Mouse (Mus musculus) left cerebral cortex, postnatal 25 days (tissue): ENCODE measurements around the gene Hspa12b. TPM values are rescaled to one million over a fixed set of nuclear protein-coding genes. Genes with fewer than 3 reads are reported as not detected.
"Not testable (repeated sequence)": the region's sequence is repeated elsewhere in the genome, so short reads cannot be mapped to it uniquely, and the experiment has no call there.

Source experiments
- DNase-seq, 2 experiments: peaks; one replicate each; pipeline ENCODE4 v3.0.0; 2022; ENCODE audit warnings: low spot score in 2 of 2, mixed read lengths in 1 of 2
- intact Hi-C: fragments of 180-260 bp; cut with DNase I; formaldehyde crosslinking; loops from one replicate; pipeline ENCODE4 v1.15.1; 2025
- total RNA-seq, 2 experiments: library from RNA; stranded (reverse); gene quantifications; 2 replicates each; pipeline ENCODE4 v1.2.3; 2021

The Hspa12b gene
- 1 to 10 TPM; 8.9 TPM for total RNA-seq

- DNase-seq: no peak
These were observed at the start of gene Hspa12b for GRCm38 (mm10) chr2:131127161-131127730. TSS of gene Hspa12b (plus strand) at chr2:131127280.

GRCm38 (mm10) chr2:131080507-131080906, 46.6 kb upstream of the Hspa12b start:
- DNase-seq: no peak
- intact Hi-C loops: no loop called here

More at GRCm38 (mm10) chr2:131127161-131127730, at the start of gene Hspa12b:
- intact Hi-C loops: no loop called here

- intact Hi-C loops: no loop called here
- no peak for DNase-seq
These were observed 42.9 kb upstream of the Hspa12b start for GRCm38 (mm10) chr2:131084206-131084605.

DNA sequence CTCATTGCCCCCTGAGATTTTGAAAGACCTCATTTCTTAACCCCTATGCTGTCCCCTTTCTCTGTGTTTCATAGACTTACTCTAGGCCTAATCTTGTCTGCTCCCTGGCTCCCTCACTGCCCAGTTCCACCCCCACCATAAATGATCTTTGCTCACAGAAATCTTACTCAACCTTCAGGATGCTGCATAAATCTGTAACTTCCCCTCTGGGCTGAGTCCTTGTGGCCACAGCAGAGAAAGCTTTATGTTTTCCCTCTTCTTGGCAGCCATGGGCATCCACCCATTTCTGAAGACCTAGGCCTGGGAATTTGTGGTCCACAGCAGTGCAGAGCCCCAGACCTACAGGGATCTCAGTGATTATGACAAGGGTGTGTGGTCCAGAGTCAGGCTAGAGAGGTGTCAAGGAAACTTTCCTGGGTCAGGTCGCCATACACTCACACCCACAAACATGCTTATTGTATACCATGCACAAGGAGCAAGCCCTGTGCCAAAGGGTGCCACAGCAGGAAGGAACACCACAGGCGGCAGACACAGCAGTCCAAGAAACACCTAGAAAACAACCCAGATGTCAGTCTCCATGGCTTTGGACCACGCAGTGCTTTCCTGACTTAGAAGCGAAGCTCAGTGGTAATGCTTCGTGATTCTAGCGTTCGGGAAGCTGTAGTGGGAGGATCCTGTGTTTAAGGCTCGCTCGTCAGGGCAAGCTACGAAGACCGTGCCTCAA, 40.3 kb upstream of the Hspa12b start, which contains the start of gene Siglec1:
Siglec1 (minus strand) TSS at position 99 of the 724 bp plus-strand sequence.
- intact Hi-C loops: no loop called here
- no peak for DNase-seq

DNA sequence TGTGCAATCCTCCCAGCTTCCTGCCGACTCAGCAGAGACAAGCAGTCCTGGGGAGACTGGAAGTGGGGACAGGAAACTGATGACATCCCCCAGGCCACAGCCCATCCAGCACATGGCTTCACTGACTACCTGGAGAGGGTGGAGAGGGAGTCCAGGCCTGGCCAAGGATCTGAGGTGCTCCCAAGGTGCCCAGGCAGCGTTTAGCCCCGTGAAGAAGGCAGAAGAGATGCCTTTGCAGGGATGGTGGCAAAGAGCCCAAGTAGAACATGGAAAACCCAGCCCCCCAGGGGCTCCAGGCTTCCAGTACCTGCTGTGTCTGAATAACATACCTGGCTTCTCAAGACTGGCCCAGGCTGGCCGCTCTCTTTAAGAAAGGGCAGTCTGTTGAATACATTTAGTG, 38.5 kb upstream of the Hspa12b start:
- DNase-seq: no peak
- intact Hi-C loops: no loop called here

DNA sequence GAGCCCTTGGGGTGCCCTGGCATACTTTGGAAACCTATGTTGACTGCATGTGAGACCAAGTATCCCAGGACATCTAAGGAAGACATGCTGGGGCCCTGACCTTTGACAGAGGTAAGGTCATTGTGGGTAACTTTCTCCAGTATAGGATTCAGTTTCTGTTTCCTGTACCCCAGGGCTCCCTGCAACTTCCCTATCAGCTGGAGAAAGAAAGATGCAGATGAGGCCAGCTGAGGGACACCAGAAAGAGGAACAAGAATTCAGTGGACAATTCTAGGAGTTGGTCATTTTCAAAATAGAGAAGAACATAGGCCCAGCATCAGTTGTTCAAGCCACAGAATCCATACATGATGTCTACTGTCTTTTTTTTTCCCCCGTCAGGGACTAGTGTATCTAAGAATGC, 37.4 kb upstream of the Hspa12b start:
- intact Hi-C loops: no loop called here

GRCm38 (mm10) chr2:131090852-131091251, 36.2 kb upstream of the Hspa12b start:
- DNase-seq: no peak
- intact Hi-C loops: no loop called here

More for the DNA sequence above, 37.4 kb upstream of the Hspa12b start:
- DNase-seq: no peak

DNA sequence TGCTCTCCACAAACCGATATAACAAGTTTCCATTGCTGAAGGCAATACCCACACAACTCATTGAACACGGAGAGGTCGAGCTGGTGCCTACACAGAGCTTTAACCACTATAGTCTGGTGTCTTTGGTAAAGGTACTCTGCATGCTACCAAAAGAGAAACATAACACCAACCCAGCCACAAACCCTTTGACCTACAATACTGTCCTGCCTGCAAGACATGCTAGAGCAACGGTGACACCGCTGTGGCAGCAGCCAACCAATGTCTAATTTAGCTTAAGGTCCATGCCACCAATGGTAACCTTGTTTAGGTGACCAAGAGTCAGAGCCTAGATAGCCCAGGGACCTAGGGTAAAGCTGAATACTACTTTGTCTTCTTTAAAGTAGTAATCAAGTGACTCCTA, 33.5 kb upstream of the Hspa12b start:
- intact Hi-C loops: no loop called here
- no peak for DNase-seq

- intact Hi-C loops: loop anchor here (1.0 to 5.0 kb wide), 5 partner anchors 47 to 322 kb away; partner anchors contain the start of genes 1700037H04Rik and Mavs
- peak; percentile 81 to 83 for DNase-seq
These were observed 32.3 kb upstream of the Hspa12b start for GRCm38 (mm10) chr2:131094823-131095222.

DNA sequence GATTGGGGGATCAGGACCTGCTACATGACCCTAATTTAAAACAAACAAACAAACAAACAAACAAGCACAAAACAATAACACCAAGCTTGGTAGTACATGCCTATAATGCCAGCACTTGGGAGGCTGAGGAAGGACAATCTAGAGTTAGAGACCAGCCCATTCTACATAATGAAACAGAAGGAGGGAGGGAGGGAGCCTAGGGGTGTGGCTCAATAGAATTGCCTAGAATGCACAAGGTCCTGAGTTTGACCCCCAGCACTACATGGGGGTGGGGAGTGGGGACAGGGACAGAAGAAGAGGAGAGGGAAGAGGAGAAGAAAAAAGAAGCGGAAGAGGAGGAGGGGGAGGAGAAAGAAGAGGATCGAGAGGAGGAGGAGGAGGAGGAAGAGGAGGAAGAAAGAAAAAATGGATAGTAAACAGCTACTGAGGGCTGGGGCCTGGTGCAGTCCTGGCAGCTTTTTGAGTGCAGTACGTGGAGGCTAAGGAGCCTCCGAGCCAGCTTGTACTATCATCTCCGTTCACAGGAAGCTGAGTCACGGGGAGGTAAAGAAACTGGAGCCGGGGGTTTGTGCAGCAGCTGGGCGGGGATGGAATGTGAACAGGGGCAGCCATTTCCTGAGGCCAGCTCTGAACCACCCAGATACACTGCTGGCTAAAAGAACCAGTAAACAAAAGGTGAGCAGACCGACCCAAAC, 30.8 kb upstream of the Hspa12b start:
- intact Hi-C loops: loop anchor here (5.0 kb wide), 4 partner anchors 46 to 321 kb away; partner anchors contain the start of gene Mavs
- DNase-seq: peak; percentile 9 to 56

DNA sequence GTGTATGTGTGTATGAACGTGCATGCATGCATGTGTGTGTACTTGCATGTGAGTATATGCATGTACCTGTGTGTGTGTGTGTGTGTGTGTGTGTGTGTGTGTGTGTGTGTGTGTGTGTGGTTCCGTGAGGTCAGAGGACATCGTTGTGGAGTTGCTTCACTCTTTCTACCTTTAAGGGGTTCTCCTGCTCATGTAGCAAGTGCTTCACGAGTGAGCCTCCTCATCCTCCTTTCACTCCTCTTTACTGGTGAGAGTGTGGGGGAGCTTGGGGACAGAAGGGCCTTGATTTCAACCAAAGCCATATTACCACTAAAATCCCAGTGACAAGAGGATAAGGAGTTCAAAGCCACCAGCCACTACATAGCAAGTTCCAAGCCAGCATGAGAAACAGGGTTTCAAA, 30.0 kb upstream of the Hspa12b start:
- DNase-seq: no peak
- intact Hi-C loops: loop anchor here (5.0 kb wide), 4 partner anchors 45 to 320 kb away; partner anchors contain the start of gene Mavs

GRCm38 (mm10) chr2:131101530-131101929, 25.6 kb upstream of the Hspa12b start:
- intact Hi-C loops: no loop called here
- DNase-seq: no peak

- intact Hi-C loops: no loop called here
- peak in 1 of 2 experiments; percentile 58 for DNase-seq
These were observed 23.1 kb upstream of the Hspa12b start for GRCm38 (mm10) chr2:131104021-131104420.

GRCm38 (mm10) chr2:131105061-131105460, 22.0 kb upstream of the Hspa12b start:
- DNase-seq, intact Hi-C loops: not testable (repeated sequence)

DNA sequence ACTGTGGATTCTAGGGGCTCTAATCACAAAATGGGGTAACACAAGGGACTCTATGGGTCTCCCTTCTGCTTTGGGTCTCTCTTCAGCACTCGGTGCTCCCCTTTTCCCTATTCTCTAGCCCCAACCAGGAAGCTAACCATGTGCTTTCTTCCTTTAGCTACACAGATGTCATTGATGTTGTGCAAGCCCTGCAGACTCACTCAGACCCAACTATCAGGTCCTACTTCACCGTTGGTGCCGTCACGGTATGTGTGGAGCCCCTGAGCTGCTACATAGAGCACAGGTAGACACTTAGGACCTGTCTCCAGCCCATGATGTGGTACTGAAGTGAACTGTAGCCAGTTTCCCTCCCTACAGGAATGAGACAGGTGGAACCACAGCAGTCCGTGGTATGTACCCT, 21.1 kb upstream of the Hspa12b start:
- intact Hi-C loops: no loop called here

GRCm38 (mm10) chr2:131118968-131119574, 8.0 kb upstream of the Hspa12b start:
- no peak for DNase-seq
- intact Hi-C loops: no loop called here

More for the DNA sequence above, 21.1 kb upstream of the Hspa12b start:
- no peak for DNase-seq

DNA sequence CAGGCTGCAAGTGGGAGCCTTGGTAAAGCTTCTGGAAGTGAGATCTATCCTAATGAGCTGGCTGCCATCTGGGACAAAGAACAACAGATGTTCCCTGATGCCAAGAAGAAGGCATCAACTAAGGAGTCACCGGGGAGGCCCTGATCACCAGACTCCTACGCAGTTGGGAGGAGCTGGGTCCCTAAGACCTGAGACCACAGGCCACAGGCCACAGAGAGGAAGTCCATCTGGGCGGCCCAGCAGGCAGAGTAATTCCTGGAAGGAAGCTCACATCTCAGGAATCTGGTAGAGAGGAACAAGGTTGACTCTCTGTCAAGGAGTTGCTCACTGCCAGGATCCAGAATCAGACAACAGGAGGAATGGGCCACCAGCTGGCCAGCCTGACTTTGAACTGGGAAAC, 2.9 kb upstream of the Hspa12b start:
- intact Hi-C loops: no loop called here
- DNase-seq: no peak

- no peak for DNase-seq
- intact Hi-C loops: no loop called here
These were observed 1.7 kb upstream of the Hspa12b start for GRCm38 (mm10) chr2:131125157-131125963.
